Mouse (Mus musculus): ENCODE data around the gene Ift43. TPM values are rescaled to one million over a fixed set of nuclear protein-coding genes. Genes with fewer than 3 reads are reported as not detected.

Gene Ift43
- polyA plus RNA-seq (2014; fragmentation: Illumina TruSeq; extraction: RNeasy Lipid Tissue Mini Kit (QIAGEN cat#74804); ENCODE audit: low read depth, low replicate concordance): 8.5 TPM

GRCm38 (mm10) chr12:86082481-86083012 is at the start of gene Ift43:
Gene Ift43, plus strand, starts transcription at chr12:86082541.

DNA sequence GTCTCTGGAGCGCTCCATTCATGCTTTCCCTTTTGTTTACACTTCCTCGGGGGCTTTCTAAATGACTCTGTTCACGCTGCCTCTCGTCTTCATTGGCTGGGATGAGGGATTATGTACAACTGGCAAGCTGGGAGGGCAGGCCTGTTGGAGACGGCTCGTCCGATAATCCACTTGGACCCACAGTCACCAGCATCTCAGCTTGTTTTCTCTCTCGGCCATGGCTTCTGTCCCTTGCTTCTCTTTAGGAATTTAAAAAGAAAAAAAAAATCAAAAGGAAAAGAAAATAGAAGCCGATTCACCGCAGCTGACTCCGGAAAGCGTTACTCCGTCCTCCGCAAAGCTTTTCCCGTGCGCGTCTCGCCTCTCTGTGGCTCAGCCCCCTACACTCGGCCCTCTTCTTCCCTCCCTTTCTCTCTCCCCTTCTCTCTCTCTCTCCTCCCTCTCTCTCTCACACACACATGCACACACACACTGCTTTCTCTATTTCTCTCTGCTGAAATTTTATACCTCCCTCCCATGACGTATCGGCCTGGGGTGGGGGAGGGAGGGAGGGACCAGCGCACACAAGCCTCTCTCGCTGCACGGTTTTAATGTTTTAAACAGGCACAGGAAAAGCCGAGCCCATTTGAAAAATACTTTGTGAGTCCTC is 3.7 kb upstream of the Ift43 start, which contains the start of gene Tgfb3:
TSS of gene Tgfb3 (minus strand) at position 489 of the 649 bp plus-strand sequence.

Other genes starting within 250 kb of the Ift43 start
- gene Tgfb3, start 3.5 kb upstream of the Ift43 start, polyA plus RNA-seq (2014; fragmentation: Illumina TruSeq; extraction: RNeasy Lipid Tissue Mini Kit (QIAGEN cat#74804); ENCODE audit: low read depth, low replicate concordance): 0.61 TPM
- gene Gpatch2l, start 159.3 kb downstream of the Ift43 start, polyA plus RNA-seq (2014; fragmentation: Illumina TruSeq; extraction: RNeasy Lipid Tissue Mini Kit (QIAGEN cat#74804); ENCODE audit: low read depth, low replicate concordance): 11.7 TPM

All from kidney, adult 10 weeks (tissue).